Mouse (Mus musculus): ENCODE results near the gene Tdp1.

DNA sequence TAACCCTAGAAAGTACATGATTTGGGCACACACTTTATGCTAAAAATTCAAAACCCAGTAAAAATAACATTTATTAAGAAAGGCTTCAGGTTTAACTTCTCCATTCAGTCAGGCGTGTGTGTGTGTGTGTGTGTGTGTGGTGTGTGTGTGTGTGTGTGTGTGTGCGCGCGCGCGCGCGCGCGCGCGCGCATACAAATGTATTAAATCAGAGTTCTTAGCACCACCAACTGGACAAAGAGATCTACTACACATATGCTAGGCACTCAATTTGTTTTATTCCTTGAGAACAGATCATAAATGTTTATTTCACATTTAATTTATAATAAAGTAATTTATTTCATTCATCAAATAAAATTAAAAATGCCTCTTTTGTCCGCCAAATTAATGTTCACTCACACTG is 45.6 kb upstream of the Tdp1 start:
- no peak for TF ChIP-seq POLR2A (IDR thresholded peaks at IDR 0.05; ENCODE audit: low read depth, low read length)
- TF ChIP-seq CTCF (IDR thresholded peaks at IDR 0.05; ENCODE audit: borderline replicate concordance, insufficient read depth, low read length), result no peak

All from embryonic fibroblast, embryonic 13.5 days (primary cell).